Mouse (Mus musculus) urinary bladder, adult 18-20 months (tissue): ENCODE results near the gene Slc12a6.

Experiments used
- DNase-seq, 2 experiments: peaks; one replicate each; pipeline ENCODE4 v3.0.0; 2022; ENCODE audit warnings: low spot score in 2 of 2, mixed read lengths in 2 of 2

The Slc12a6 gene

DNA sequence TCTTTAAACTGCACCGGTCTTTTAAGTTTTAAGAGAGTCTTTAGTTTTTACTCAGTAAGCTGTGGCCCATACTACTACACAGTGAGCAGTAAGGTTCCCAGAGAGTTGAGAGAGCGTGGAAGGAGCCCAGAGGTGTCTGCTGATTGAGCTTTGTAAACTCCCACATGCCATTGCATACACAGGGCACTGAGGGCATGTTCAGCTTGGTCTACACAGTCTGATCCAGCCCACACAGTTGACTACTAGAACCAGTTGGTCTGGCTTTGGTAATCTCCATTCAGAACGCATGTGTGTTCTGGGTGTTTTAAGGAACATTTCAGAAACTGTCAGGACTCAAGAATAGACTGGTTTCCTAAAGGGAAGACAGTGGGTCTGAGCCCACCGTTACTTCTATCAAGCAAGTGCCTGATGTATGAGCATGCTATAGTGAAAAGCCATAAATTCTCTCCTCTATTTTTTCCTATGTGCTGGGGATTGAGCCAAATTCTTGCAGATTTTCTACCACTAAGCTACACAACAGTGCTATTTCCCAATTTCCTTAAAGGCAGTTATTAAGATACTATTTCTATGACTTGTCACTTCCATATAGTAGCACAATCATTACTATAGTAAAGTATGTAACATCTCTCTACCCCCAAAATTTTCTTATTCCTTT lies 125.8 kb downstream of the Slc12a6 start:
- DNase-seq, result peak in 1 of 2 experiments; percentile 11

- no peak for DNase-seq
Measured at GRCm38 (mm10) chr2:112392689-112393088, 127.1 kb downstream of the Slc12a6 start.

GRCm38 (mm10) chr2:112393958-112394357 lies 128.3 kb downstream of the Slc12a6 start:
- DNase-seq, result no peak

DNA sequence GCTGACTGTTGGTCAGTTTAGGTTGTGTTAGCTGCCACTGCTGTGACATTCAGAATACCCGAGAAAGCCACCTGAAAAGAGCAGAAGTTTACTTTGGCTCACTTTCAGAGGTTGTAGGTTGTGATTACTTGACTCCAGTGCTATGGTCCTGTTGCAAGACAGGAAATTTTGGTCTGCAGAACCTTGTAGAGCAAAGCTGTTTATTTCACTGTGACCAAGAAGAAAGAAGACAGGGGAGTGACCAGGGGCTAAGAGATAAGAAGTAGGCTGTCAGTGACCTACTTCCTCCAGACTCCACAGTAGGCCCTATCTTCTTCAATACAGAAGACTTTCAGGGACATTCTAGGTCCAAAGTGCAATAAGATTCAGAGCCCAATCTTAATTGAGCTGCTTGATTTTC lies 131.0 kb downstream of the Slc12a6 start:
- DNase-seq, result no peak

DNA sequence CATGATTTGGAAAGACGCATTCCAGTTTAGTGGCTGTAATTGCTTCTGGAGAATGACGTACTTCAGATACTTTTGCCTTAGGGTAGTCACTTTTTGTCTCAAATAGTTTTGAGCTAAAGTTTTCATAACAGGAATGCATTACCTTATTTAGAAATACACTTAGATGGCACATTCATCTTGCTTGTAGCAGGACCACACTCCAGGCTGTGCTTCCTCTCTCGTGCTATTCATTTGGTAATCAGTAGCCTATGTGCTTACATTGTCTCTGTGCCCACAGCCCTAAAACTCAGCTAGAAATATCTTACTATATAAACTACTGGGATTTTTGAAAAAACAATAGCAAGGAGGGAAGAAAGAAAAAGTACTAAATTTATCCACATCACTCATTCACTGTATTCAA lies 141.4 kb downstream of the Slc12a6 start:
- DNase-seq, result no peak
